ENCODE assay signal across 8 mouse cellular contexts in genomic region chr6:92067146-92067790, GRCm38 (mm10). TPM values are rescaled to one million over a fixed set of nuclear protein-coding genes. Genes with fewer than 3 reads are reported as not detected.
DNase-seq lines count a peak whose midpoint lies in the region; ATAC-seq and TF ChIP-seq lines count a peak whose summit lies in the region.

No protein-coding gene starts in this region.

- no peak for TF ChIP-seq POLR2A in kidney, adult 2 months (IDR thresholded peaks at IDR 0.05; ENCODE audit: low read depth, low read length)

- H3K27me3 ChIP-seq in embryonic facial prominence, embryonic 10.5 days (replicated peaks; ENCODE audit: low read depth, poor library complexity, severe bottlenecking): no peaks in the 10 kb centered on the region
- no peaks in the 10 kb centered on the region for H3K27me3 ChIP-seq in kidney, adult 2 months (replicated peaks; ENCODE audit: control insufficient read depth, insufficient read depth, low read length)
- no peaks in the 10 kb centered on the region for H3K27me3 ChIP-seq in limb, embryonic 15.5 days
- H3K27me3 ChIP-seq in midbrain, postnatal 0 days (ENCODE audit: insufficient read depth, low read length): no peaks in the 10 kb centered on the region

- peaks cover 5% of the 10 kb centered on the region; the same call in 1 of the 2 replicates for H3K4me1 ChIP-seq in embryonic facial prominence, embryonic 10.5 days
- H3K4me1 ChIP-seq in kidney, adult 2 months (ENCODE audit: control insufficient read depth, insufficient read depth, low read length): no peaks in the 10 kb centered on the region
- H3K4me1 ChIP-seq in limb, embryonic 15.5 days: peaks cover 20% of the 10 kb centered on the region
- H3K4me1 ChIP-seq in midbrain, postnatal 0 days (ENCODE audit: insufficient read depth, low read length): no peaks in the 10 kb centered on the region

- DNase-seq in 3T3-L1 (ENCODE audit: low read depth, low spot score): peak; percentile 87
- DNase-seq in adrenal gland, postnatal 10 days: peak; percentile 86
- DNase-seq in embryonic facial prominence, embryonic 10.5 days (ENCODE audit: low spot score): peak; percentile 77
- DNase-seq in heart, adult 18-20 months: peak; percentile 69 to 81
- DNase-seq in kidney, adult 2 months: peak; percentile 76
- peak; percentile 83 for DNase-seq in midbrain, postnatal 0 days (ENCODE audit: low spot score)
- peak; percentile 66 to 83 for DNase-seq in spleen, postnatal 10 days (ENCODE audit: low spot score in 2 of 2)

- H3K27ac ChIP-seq in embryonic facial prominence, embryonic 10.5 days (replicated peaks): no peak overlapping the region
- no peak overlapping the region for H3K27ac ChIP-seq in kidney, adult 2 months (ENCODE audit: insufficient read depth, low read depth, low read length)
- H3K27ac ChIP-seq in limb, embryonic 15.5 days: no peak overlapping the region
- no peak overlapping the region for H3K27ac ChIP-seq in midbrain, postnatal 0 days (ENCODE audit: low read depth, low read length)

- no peaks in the 10 kb centered on the region for H3K36me3 ChIP-seq in embryonic facial prominence, embryonic 10.5 days (replicated peaks)
- no peaks in the 10 kb centered on the region for H3K36me3 ChIP-seq in kidney, adult 2 months (ENCODE audit: control insufficient read depth, insufficient read depth, low read length)
- no peaks in the 10 kb centered on the region for H3K36me3 ChIP-seq in limb, embryonic 15.5 days
- no peaks in the 10 kb centered on the region for H3K36me3 ChIP-seq in midbrain, postnatal 0 days (ENCODE audit: insufficient read depth, low read length)

- no peak overlapping the region for H3K9ac ChIP-seq in limb, embryonic 15.5 days
- no peak overlapping the region for H3K9ac ChIP-seq in midbrain, postnatal 0 days (replicated peaks; ENCODE audit: low read length, poor library complexity, severe bottlenecking)

- 35% methylated on average over 16 of the region's 16 CpGs for WGBS in embryonic facial prominence, embryonic 10.5 days
- WGBS in kidney, adult 2 months: 35% methylated on average over 16 of the region's 16 CpGs
- WGBS in limb, embryonic 15.5 days: 31% methylated on average over 16 of the region's 16 CpGs
- 30% methylated on average over 16 of the region's 16 CpGs for WGBS in midbrain, postnatal 0 days

- H3K4me2 ChIP-seq in limb, embryonic 15.5 days: no peak overlapping the region
- H3K4me2 ChIP-seq in midbrain, postnatal 0 days (ENCODE audit: low read depth, low read length, poor library complexity, severe bottlenecking): no peak overlapping the region

- H3K9me3 ChIP-seq in embryonic facial prominence, embryonic 10.5 days: no peaks in the 10 kb centered on the region
- no peaks in the 10 kb centered on the region for H3K9me3 ChIP-seq in limb, embryonic 15.5 days
- H3K9me3 ChIP-seq in midbrain, postnatal 0 days (ENCODE audit: low read length): no peaks in the 10 kb centered on the region

- ATAC-seq in limb, embryonic 15.5 days (ENCODE audit: insufficient number of reproducible peaks, low FRiP score, low TSS enrichment, low read depth): peak; percentile 45; the same call in 1 of the 2 replicates
- peak; percentile 85 for ATAC-seq in midbrain, postnatal 0 days (ENCODE audit: low FRiP score)

- H3K4me3 ChIP-seq in embryonic facial prominence, embryonic 10.5 days: no peak overlapping the region
- H3K4me3 ChIP-seq in kidney, adult 2 months (ENCODE audit: insufficient read depth, low read depth, low read length): no peak overlapping the region
- no peak overlapping the region for H3K4me3 ChIP-seq in limb, embryonic 15.5 days
- H3K4me3 ChIP-seq in midbrain, postnatal 0 days (ENCODE audit: low read depth, low read length): no peak overlapping the region

- peak; percentile 96 for TF ChIP-seq CTCF in kidney, adult 2 months (conservative IDR thresholded peaks at IDR 0.05; ENCODE audit: insufficient read depth, insufficient read length, low read depth, low read length)
- peak; percentile 100 for TF ChIP-seq CTCF in midbrain, postnatal 0 days (IDR thresholded peaks at IDR 0.05)

RNA-seq across cellular contexts. Expression of gene Nr2c2, which starts 23.9 kb away (rescaled TPM):
- total RNA-seq in adrenal gland, postnatal 10 days (2021): 10 to 100 TPM; 36.0 to 44.6 TPM
- 22.5 and 23.0 TPM in 2 replicates for polyA plus RNA-seq in embryonic facial prominence, embryonic 10.5 days (2016; fragmentation: Nextera tagmentation; extraction: Ambion mirVana)
- 10 to 100 TPM; 20.1 to 24.9 TPM for total RNA-seq in heart, adult 18-20 months (2021)
- polyA plus RNA-seq in kidney, adult 2 months (2012; rRNA removed): 14.5 and 15.5 TPM in 2 replicates
- 15.7 and 19.6 TPM in 2 replicates for polyA plus RNA-seq in limb, embryonic 15.5 days (2015; fragmentation: Nextera tagmentation; extraction: Ambion mirVana)
- 64.5 and 77.1 TPM in 2 replicates for total RNA-seq in midbrain, postnatal 0 days (2014; rRNA removed)
- polyA plus RNA-seq in midbrain, postnatal 0 days (2015; fragmentation: Nextera tagmentation; extraction: Ambion mirVana): 29.0 and 33.5 TPM in 2 replicates
